Mouse (Mus musculus) forebrain, embryonic 16.5 days (tissue): ENCODE data around the gene BC048403. TPM values are rescaled to one million over a fixed set of nuclear protein-coding genes. Genes with fewer than 3 reads are reported as not detected.

Experiments
- ATAC-seq: fragments of 200-750 bp; cut with Nextera tagmentation; 2 replicates; pipeline ENCODE4 v1.8.0; 2017; ENCODE audit warnings: mild to moderate bottlenecking, moderate library complexity
- H3K27ac ChIP-seq: fragments of 300-500 bp; sonication (generic); 2 replicates; pipeline ENCODE4 v1.5.1; 2014; ENCODE audit warnings: low read length, control low read depth
- H3K27me3 ChIP-seq: fragments of 300-500 bp; sonication (generic); replicated peaks from 2 replicates; pipeline ENCODE4 v1.6.1; 2014; ENCODE audit warnings: low read length; ENCODE audit not compliant: control insufficient read depth, insufficient read depth
- H3K36me3 ChIP-seq: fragments of 300-500 bp; sonication (generic); 2 replicates; pipeline ENCODE4 v1.6.1; 2014; ENCODE audit not compliant: control insufficient read depth, insufficient read depth
- H3K4me1 ChIP-seq: fragments of 300-500 bp; sonication (generic); replicated peaks from 2 replicates; pipeline ENCODE4 v1.6.1; 2014; ENCODE audit warnings: low read length; ENCODE audit not compliant: control insufficient read depth, insufficient read depth
- H3K4me2 ChIP-seq: fragments of 300-500 bp; sonication (generic); 2 replicates; pipeline ENCODE4 v1.6.1; 2014; ENCODE audit warnings: mild to moderate bottlenecking, low read length, control low read depth
- H3K4me3 ChIP-seq: fragments of 300-500 bp; sonication (generic); replicated peaks from 2 replicates; pipeline ENCODE4 v1.5.1; 2014; ENCODE audit warnings: mild to moderate bottlenecking, low read length, control low read depth
- H3K9ac ChIP-seq: fragments of 300-500 bp; sonication (generic); replicated peaks from 2 replicates; pipeline ENCODE4 v1.6.1; 2014; ENCODE audit warnings: low read depth, low read length, control low read depth
- H3K9me3 ChIP-seq: fragments of 300-500 bp; sonication (generic); 2 replicates; pipeline ENCODE4 v1.6.1; 2016; ENCODE audit warnings: low read length; ENCODE audit not compliant: control insufficient read depth
- WGBS: fragments of 180-500 bp; shearing (Covaris S2); extraction: QIAGEN DNeasy Blood & Tissue Kit; methylation state at CpG from one replicate; pipeline ENCODE4 v1.1.7; 2014; 5-methylcytosine and 5-hydroxymethylcytosine counted together
- polyA plus RNA-seq: library from polyadenylated mRNA; unstranded; fragments of >200 nt; fragmentation: Nextera tagmentation; extraction: Ambion mirVana; gene quantifications from 2 replicates; pipeline ENCODE4 v1.2.1, GENCODE M21; 2015

BC048403 gene
- polyA plus RNA-seq, 1 experiment from 2014 or later: 3.3 TPM

DNA sequence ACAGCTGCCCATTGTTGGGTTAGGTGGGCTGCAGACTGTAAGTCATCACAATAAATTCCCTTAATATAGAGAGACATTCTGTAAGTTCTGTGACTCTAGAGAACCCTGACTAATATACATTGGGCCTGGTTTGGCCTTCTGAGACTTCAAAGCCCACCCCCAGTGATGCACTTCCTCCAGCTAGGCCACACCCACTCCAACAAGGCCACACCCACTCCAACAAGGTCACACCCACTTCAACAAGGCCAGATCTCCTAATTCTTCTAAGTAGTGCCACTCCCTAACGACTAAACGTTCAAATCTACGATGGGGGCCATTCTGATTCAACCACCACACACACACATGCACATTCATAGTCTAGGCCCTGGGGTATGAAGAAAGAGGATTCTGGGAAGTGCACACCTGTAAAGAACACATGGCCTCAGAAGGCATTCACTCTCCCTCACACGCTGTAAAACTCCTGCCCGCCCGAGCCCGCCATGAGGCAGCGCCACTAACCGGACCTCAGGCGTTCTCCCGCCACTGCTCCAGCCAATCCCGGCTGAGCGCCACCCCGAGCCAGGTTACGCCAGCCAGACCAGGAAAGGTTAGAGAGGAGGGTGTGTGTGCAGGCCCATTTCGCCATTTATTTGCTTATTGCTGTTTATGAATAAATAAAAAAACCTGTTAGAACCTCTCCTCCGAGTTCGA, 20.7 kb upstream of the BC048403 start:
- H3K36me3 ChIP-seq: no peaks in the 10 kb centered on the region
- H3K4me2 ChIP-seq: no peak overlapping the region
- H3K4me1 ChIP-seq: no peaks in the 10 kb centered on the region
- no peak for ATAC-seq
- no peaks in the 10 kb centered on the region; the same call in 1 of the 2 replicates for H3K9me3 ChIP-seq
- 93% methylated on average over 18 of the region's 18 CpGs for WGBS
- H3K9ac ChIP-seq: no peak overlapping the region
- no peak overlapping the region for H3K27ac ChIP-seq
- H3K27me3 ChIP-seq: no peaks in the 10 kb centered on the region
- H3K4me3 ChIP-seq: no peak overlapping the region

- no peaks in the 10 kb centered on the region for H3K4me1 ChIP-seq
- no peak overlapping the region for H3K4me3 ChIP-seq
- H3K36me3 ChIP-seq: no peaks in the 10 kb centered on the region
- no peak overlapping the region for H3K4me2 ChIP-seq
- H3K27me3 ChIP-seq: no peaks in the 10 kb centered on the region
- no peak overlapping the region for H3K9ac ChIP-seq
- no peak overlapping the region for H3K27ac ChIP-seq
- no peaks in the 10 kb centered on the region; the same call in 1 of the 2 replicates for H3K9me3 ChIP-seq
- ATAC-seq: no peak
- 95% methylated on average over 13 of the region's 13 CpGs for WGBS
Measured at GRCm38 (mm10) chr10:121720701-121721100, 19.0 kb upstream of the BC048403 start.

DNA sequence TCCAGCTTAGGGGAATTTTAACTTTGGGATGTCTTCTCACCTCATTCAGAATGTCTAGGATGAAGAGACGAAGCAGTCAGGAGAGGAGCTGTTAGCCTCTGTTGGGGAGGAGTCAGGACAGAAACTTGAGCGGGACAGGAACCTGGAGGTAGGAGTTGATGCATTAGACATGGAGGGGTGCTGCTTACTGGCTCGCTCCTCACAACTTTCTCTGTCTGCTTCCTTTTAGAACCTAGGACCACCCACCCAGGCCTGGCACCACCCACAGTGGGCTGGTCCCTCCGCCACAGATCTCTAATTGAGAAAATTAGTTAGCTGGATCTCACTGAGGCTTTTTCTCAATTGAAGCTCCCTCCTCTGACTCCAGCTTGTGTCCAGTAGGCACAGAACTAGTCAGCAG, 13.2 kb upstream of the BC048403 start:
- ATAC-seq: no peak
- WGBS: 63% methylated on average over 4 of the region's 4 CpGs
- H3K27ac ChIP-seq: no peak overlapping the region
- no peak overlapping the region for H3K4me3 ChIP-seq
- no peak overlapping the region for H3K4me2 ChIP-seq
- no peak overlapping the region for H3K9ac ChIP-seq
- H3K27me3 ChIP-seq: no peaks in the 10 kb centered on the region
- H3K9me3 ChIP-seq: no peaks in the 10 kb centered on the region
- H3K4me1 ChIP-seq: no peaks in the 10 kb centered on the region
- H3K36me3 ChIP-seq: no peaks in the 10 kb centered on the region

GRCm38 (mm10) chr10:121727151-121727550, 12.6 kb upstream of the BC048403 start:
- no peaks in the 10 kb centered on the region for H3K9me3 ChIP-seq
- H3K27me3 ChIP-seq: no peaks in the 10 kb centered on the region
- H3K4me3 ChIP-seq: no peak overlapping the region
- WGBS: 81% methylated on average over 4 of the region's 4 CpGs
- H3K9ac ChIP-seq: no peak overlapping the region
- no peaks in the 10 kb centered on the region for H3K4me1 ChIP-seq
- ATAC-seq: no peak
- H3K27ac ChIP-seq: no peak overlapping the region
- H3K36me3 ChIP-seq: no peaks in the 10 kb centered on the region
- no peak overlapping the region for H3K4me2 ChIP-seq

DNA sequence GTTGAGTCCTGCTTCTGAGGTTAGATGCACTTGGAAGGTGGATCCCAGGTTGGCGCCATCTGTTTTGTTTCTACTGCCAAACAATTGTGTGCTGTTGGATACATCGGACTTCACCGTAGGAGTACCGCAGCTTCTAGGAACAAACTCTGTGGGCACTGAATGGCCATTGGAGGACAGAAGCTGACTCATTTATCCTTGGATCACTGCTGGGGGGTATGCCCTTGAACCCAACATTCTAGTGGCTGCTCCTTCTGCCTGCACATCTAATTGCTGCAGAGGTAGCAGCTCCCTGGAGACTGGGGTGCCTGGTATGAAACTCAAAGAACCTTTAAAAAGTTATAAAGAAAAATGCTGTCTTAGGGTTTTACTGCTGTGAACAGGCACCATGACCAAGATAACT, 11.5 kb upstream of the BC048403 start:
- no peaks in the 10 kb centered on the region for H3K9me3 ChIP-seq
- H3K4me2 ChIP-seq: no peak overlapping the region
- H3K9ac ChIP-seq: no peak overlapping the region
- H3K4me3 ChIP-seq: no peak overlapping the region
- H3K36me3 ChIP-seq: no peaks in the 10 kb centered on the region
- H3K27me3 ChIP-seq: no peaks in the 10 kb centered on the region
- no peak for ATAC-seq
- H3K27ac ChIP-seq: no peak overlapping the region
- H3K4me1 ChIP-seq: no peaks in the 10 kb centered on the region
- 95% methylated on average over 4 of the region's 4 CpGs for WGBS

- no peak overlapping the region for H3K4me3 ChIP-seq
- H3K36me3 ChIP-seq: no peaks in the 10 kb centered on the region
- no peak overlapping the region for H3K9ac ChIP-seq
- no peak for ATAC-seq
- no peaks in the 10 kb centered on the region for H3K4me1 ChIP-seq
- no peaks in the 10 kb centered on the region for H3K9me3 ChIP-seq
- 94% methylated on average over 8 of the region's 8 CpGs for WGBS
- H3K27ac ChIP-seq: no peak overlapping the region
- no peak overlapping the region for H3K4me2 ChIP-seq
- no peaks in the 10 kb centered on the region for H3K27me3 ChIP-seq
Measured at GRCm38 (mm10) chr10:121731048-121731725, 8.6 kb upstream of the BC048403 start.

DNA sequence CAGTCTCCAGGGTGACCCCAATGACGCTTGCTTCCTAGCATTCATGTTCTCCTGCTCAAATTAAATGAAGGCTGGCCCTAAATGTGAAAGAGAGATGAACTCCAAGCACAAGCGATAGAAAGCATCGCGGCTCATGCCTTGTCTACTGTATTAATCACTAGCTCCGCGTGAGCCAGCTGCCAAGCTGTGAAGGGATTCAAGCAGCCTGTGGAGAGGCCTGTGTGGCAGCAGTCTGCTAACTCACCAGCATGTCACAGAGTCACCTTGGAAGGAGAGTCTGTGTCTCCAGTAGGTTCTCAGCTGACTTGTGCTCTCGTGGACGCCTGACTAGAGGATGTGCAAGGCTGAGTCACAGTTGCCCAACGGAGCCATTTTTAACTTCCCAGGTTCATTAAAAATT, 7.2 kb upstream of the BC048403 start:
- H3K27me3 ChIP-seq: no peaks in the 10 kb centered on the region
- no peaks in the 10 kb centered on the region for H3K36me3 ChIP-seq
- no peak for ATAC-seq
- 86% methylated on average over 9 of the region's 9 CpGs for WGBS
- no peaks in the 10 kb centered on the region for H3K9me3 ChIP-seq
- H3K4me3 ChIP-seq: no peak overlapping the region
- no peak overlapping the region for H3K27ac ChIP-seq
- H3K9ac ChIP-seq: no peak overlapping the region
- H3K4me1 ChIP-seq: no peaks in the 10 kb centered on the region
- no peak overlapping the region for H3K4me2 ChIP-seq

DNA sequence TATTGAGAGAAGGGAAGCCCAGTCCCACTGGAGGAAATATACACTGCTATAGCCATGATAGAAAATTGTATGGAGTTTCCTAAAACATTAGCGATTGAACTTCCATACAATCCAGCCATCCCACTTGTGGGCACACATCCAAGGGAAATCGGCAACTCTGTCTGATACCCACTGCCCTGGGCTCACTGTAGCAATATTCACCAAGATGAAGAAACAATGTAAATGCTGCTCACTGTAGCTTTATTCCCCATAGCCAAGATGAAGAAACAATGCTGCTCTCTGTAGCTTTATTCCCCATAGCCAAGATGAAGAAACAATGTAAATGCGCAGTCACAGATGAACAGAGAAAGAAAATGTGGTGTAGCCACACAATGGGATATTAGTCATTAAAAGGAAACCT, 2.5 kb upstream of the BC048403 start:
- Histone ChIP-seq H3K36me3 (no peaks in the 10 kb centered on the region), H3K9ac (no peak overlapping the region), H3K4me2 (no peak overlapping the region), H3K4me3 (no peak overlapping the region), H3K27me3 (no peaks in the 10 kb centered on the region), H3K27ac (no peak overlapping the region), H3K4me1 (peaks cover 8% of the 10 kb centered on the region), H3K9me3 (no peaks in the 10 kb centered on the region)
- no peak for ATAC-seq
- 89% methylated on average over 3 of the region's 3 CpGs for WGBS

GRCm38 (mm10) chr10:121742336-121742735, 2.6 kb downstream of the BC048403 start:
- H3K9me3 ChIP-seq: no peaks in the 10 kb centered on the region
- no peak overlapping the region for H3K4me2 ChIP-seq
- no peak overlapping the region for H3K27ac ChIP-seq
- no peak overlapping the region for H3K9ac ChIP-seq
- 62% methylated on average over 4 of the region's 4 CpGs for WGBS
- H3K4me3 ChIP-seq: no peak overlapping the region
- ATAC-seq: no peak
- H3K4me1 ChIP-seq: peaks cover 8% of the 10 kb centered on the region
- H3K36me3 ChIP-seq: peaks cover 7% of the 10 kb centered on the region
- H3K27me3 ChIP-seq: no peaks in the 10 kb centered on the region
